Mouse (Mus musculus) T-cell, adult 66 days (primary cell): ENCODE measurements around the gene Cd200r4. TPM values are rescaled to one million over a fixed set of nuclear protein-coding genes. Genes with fewer than 3 reads are reported as not detected.

Source experiments
- total RNA-seq, 2 experiments: library from RNA; stranded (reverse); gene quantifications; 3 replicates in 1 of 2; 4 replicates in 1 of 2; pipeline ENCODE4 v1.2.4; 2023

Gene Cd200r4
- total RNA-seq = 1 to 10 TPM in 1 of 2 experiments, under 1 TPM in 1; 0.77 to 2.7 TPM

DNA sequence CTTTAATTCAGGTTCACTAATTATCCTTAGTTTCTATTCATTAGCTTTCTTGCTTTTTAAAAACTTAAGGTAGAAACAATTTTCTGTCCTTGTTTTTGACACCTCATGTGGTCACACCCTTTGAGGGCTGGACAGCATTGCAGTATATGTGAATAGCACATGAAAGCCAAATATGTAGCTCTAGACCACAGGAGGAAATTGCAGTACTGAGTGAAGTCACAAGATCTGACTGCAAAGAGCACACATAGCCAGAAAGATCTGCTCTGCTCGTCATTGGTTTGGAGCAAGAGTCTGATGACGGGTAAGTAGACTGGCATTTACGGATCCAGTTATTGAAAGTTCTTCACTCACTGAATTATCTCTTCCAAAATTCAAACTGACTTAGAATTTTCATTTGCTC is at the start of gene Cd200r4:
Gene Cd200r4, plus strand, starts transcription at position 190 of the 400 bp plus-strand sequence.

DNA sequence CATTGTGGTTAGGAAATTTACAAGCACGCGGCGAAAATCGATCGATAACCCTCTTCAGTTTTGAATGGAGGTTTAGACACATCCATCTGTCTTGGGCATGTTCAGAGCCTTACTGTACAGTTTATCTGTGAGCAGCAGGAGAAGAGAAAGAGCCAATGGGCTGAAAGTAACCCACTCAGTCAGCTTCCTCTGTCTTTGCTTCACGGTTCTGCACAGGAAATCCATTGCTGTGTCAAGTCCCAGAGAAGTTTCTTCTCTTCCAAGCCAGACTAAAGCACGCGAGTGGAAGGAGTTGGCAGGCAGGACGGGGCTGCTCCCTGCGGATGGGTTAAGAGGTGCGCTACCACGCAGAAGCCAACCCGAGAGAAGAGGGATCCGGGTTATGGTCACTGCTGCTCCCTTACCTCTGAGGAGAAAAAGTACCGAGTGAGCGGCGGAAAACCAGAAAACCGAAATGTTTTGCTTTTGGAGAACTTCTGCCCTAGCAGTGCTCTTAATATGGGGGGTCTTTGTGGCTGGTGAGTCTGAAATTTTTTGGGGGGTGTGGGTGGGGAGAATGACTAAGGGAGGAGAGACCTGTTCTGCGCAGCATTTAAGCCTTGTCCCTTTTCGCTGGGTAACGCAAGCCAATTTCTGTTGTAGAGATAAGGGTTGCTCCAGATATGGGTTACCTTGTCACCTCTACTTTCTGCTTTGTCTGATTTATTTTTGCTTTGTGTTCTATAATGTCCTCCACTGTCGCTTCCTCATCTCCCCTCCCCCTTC is 45.8 kb upstream of the Cd200r4 start, which contains the start of gene Cd200r1:
Gene Cd200r1, plus strand, starts transcription at position 182 of the 765 bp plus-strand sequence.

DNA sequence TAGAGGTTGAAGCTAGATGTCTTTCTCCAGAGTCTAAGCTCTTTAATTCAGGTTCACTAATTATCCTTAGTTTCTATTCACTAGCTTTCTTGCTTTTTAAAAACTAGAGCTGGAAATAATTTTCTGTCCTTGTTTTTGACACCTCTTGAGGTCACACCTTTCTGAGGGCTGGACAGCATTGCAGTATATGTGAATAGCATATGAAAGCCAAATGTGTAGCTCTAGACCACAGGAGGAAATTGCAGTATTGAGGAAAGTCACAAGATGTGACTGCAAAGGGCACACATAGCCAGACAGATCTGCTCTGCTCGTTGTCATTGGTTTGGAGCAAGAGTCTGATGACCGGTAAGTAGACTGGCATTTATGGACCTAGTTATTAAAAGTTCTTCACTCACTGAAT is 55.3 kb downstream of the Cd200r4 start, which contains the start of gene Cd200r2:
Gene Cd200r2, plus strand, starts transcription at position 301 of the 400 bp plus-strand sequence.

Other genes starting within 250 kb of the Cd200r4 start
- 10 to 100 TPM; 17.9 to 18.4 TPM for gene Nepro, start 87.4 kb upstream of the Cd200r4 start, total RNA-seq
- gene Gtpbp8, start 65.4 kb upstream of the Cd200r4 start, total RNA-seq = 10 to 100 TPM; 14.0 to 18.8 TPM
- 1 to 10 TPM; 9.2 to 9.6 TPM for gene Cd200r1, start 46.0 kb upstream of the Cd200r4 start, total RNA-seq
- under 1 TPM in 1 of 2 experiments, not detected in 1; 0.32 TPM for gene Cd200r2, start 55.4 kb downstream of the Cd200r4 start, total RNA-seq
- 1 to 10 TPM; 1.5 to 1.8 TPM for gene Cd200r3, start 131.9 kb downstream of the Cd200r4 start, total RNA-seq